In genomic region chr14:121469601-121470000, GRCm38 (mm10) we compare ENCODE assay signal across 21 mouse cellular contexts. TPM values are rescaled to one million over a fixed set of nuclear protein-coding genes. Genes with fewer than 3 reads are reported as not detected.
"Had no signal": no experiment of that assay in that cellular context is flagged by ENCODE, and none has a peak within 500 bp of the region (broad histone marks: within the 10 kb centered on the region; RNA-seq: fewer than 3 reads in every experiment).

No protein-coding gene starts in this region.

- H3K4me2 ChIP-seq: lung, embryonic 15.5 days; midbrain, embryonic 11.5 days; midbrain, embryonic 13.5 days; midbrain, embryonic 15.5 days; neural tube, embryonic 12.5 days; stomach, embryonic 15.5 days had no signal

- H3K9me3 ChIP-seq: lung, embryonic 15.5 days; midbrain, embryonic 13.5 days; midbrain, embryonic 15.5 days; neural tube, embryonic 12.5 days; stomach, embryonic 15.5 days had no signal

- H3K27me3 ChIP-seq: lung, embryonic 15.5 days; midbrain, embryonic 13.5 days; midbrain, embryonic 15.5 days; neural tube, embryonic 12.5 days; stomach, embryonic 15.5 days had no signal

- H3K4me1 ChIP-seq: lung, embryonic 15.5 days; megakaryocyte, embryonic 14.5 days; midbrain, embryonic 13.5 days; midbrain, embryonic 15.5 days; neural tube, embryonic 12.5 days; stomach, embryonic 15.5 days had no signal

- H3K36me3 ChIP-seq: lung, embryonic 15.5 days; midbrain, embryonic 13.5 days; midbrain, embryonic 15.5 days; neural tube, embryonic 12.5 days; stomach, embryonic 15.5 days had no signal

- H3K4me3 ChIP-seq: lung, embryonic 15.5 days; megakaryocyte, embryonic 14.5 days; midbrain, embryonic 13.5 days; midbrain, embryonic 15.5 days; neural tube, embryonic 12.5 days; stomach, embryonic 15.5 days had no signal

- DNase-seq: lung, adult 2 months; lung, postnatal 14 days; lung, postnatal 36 days; right cerebral cortex, postnatal 14 days; thymus, adult 2 months; thymus, postnatal 25 days; thymus, postnatal 4 days had no signal

- ATAC-seq: lung, postnatal 0 days; midbrain, embryonic 13.5 days; midbrain, embryonic 15.5 days had no signal

- H3K9ac ChIP-seq: lung, embryonic 15.5 days; midbrain, embryonic 13.5 days; midbrain, embryonic 15.5 days; neural tube, embryonic 12.5 days; stomach, embryonic 15.5 days had no signal

- H3K27ac ChIP-seq: lung, embryonic 15.5 days; macrophage; midbrain, embryonic 13.5 days; midbrain, embryonic 15.5 days; neural tube, embryonic 12.5 days; stomach, embryonic 15.5 days; stomach, postnatal 0 days had no signal

RNA-seq across cellular contexts. Expression of gene Slc15a1, which starts 35.5 kb away (rescaled TPM):
- total RNA-seq: megakaryocyte progenitor cell, adult 5-6 weeks; monocyte, adult 5-6 weeks had no signal
- polyA plus RNA-seq: macrophage; midbrain, embryonic 11.5 days; neural tube, embryonic 12.5 days; neural tube, embryonic 14.5 days; spleen, adult 2 months had no signal
